Comparison of ENCODE assay signal across 9 mouse cellular contexts in the genomic region with DNA sequence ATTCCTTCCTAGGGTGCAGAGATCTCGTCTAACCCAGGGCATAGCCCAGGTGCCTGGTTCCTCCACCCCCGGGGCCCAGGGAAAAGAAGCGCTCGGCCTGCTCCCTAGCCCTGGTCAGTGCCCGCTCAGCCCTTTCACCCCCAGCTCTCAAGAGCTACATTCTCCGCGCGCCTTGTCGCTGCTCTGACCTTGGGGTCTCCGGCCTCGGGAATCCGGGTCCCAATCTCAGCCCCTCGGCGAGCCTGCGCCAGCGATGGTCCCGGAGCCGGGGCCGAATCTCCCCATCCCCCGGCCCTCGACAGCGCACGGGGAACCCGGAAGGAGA. TPM values are rescaled to one million over a fixed set of nuclear protein-coding genes. Genes with fewer than 3 reads are reported as not detected.
A peak's percentile ranks its signal among the peaks of the same experiment; 100 is the strongest.
DNase-seq lines count a peak whose midpoint lies in the region; ATAC-seq and TF ChIP-seq lines count a peak whose summit lies in the region.
"Had no signal": no experiment of that assay in that cellular context is flagged by ENCODE, and none has a peak within 500 bp of the region (broad histone marks: within the 10 kb centered on the region; RNA-seq: fewer than 3 reads in every experiment).

No protein-coding gene starts in this region.

- ATAC-seq in lung, embryonic 15.5 days (ENCODE audit: borderline replicate concordance, extremely low read depth, low FRiP score, low TSS enrichment): no peak
- ATAC-seq in forebrain, embryonic 13.5 days: 0 out of 2 replicates have a peak, but pooled peaks have one; percentile 23
- no peak for ATAC-seq in limb, embryonic 12.5 days (ENCODE audit: insufficient number of reproducible peaks, insufficient read depth, low FRiP score, low TSS enrichment, low read depth)
- no peak for ATAC-seq in megakaryocyte, adult 5-6 weeks (ENCODE audit: poor library complexity, severe bottlenecking)

- peaks cover 76% of the 10 kb centered on the region for H3K27me3 ChIP-seq in lung, embryonic 15.5 days
- peaks cover 49% of the 10 kb centered on the region for H3K27me3 ChIP-seq in forebrain, embryonic 13.5 days
- H3K27me3 ChIP-seq in limb, embryonic 12.5 days: peaks cover 87% of the 10 kb centered on the region

- no peak overlapping the region for H3K27ac ChIP-seq in lung, embryonic 15.5 days
- H3K27ac ChIP-seq in forebrain, embryonic 13.5 days: no peak overlapping the region
- no peak overlapping the region for H3K27ac ChIP-seq in limb, embryonic 12.5 days
- H3K27ac ChIP-seq in olfactory bulb, adult 2 months (ENCODE audit: insufficient read depth, low read depth, low read length): no peak overlapping the region

- TF ChIP-seq POLR2A in olfactory bulb, adult 2 months (IDR thresholded peaks at IDR 0.05; ENCODE audit: insufficient read depth, low read depth, low read length): no peak

- peaks cover 10% of the 10 kb centered on the region for H3K4me1 ChIP-seq in lung, embryonic 15.5 days
- peaks cover 32% of the 10 kb centered on the region for H3K4me1 ChIP-seq in forebrain, embryonic 13.5 days
- H3K4me1 ChIP-seq in limb, embryonic 12.5 days (replicated peaks): peaks cover 13% of the 10 kb centered on the region
- peaks cover 15% of the 10 kb centered on the region for H3K4me1 ChIP-seq in olfactory bulb, adult 2 months (ENCODE audit: control insufficient read depth, insufficient read depth, low read length)

- H3K4me3 ChIP-seq in lung, embryonic 15.5 days: peak overlapping the region; percentile 53
- peak overlapping the region; percentile 65 for H3K4me3 ChIP-seq in forebrain, embryonic 13.5 days
- peak overlapping the region; percentile 56 for H3K4me3 ChIP-seq in limb, embryonic 12.5 days (replicated peaks)
- peak overlapping the region; percentile 52 for H3K4me3 ChIP-seq in olfactory bulb, adult 2 months (ENCODE audit: insufficient read depth, low read depth, low read length)

- H3K9me3 ChIP-seq in lung, embryonic 15.5 days: no peaks in the 10 kb centered on the region
- no peaks in the 10 kb centered on the region for H3K9me3 ChIP-seq in forebrain, embryonic 13.5 days (replicated peaks)
- no peaks in the 10 kb centered on the region for H3K9me3 ChIP-seq in limb, embryonic 12.5 days

- no peak for TF ChIP-seq CTCF in olfactory bulb, adult 2 months (IDR thresholded peaks at IDR 0.05; ENCODE audit: insufficient read depth, low read depth, low read length)

- peak overlapping the region; percentile 42 for H3K9ac ChIP-seq in lung, embryonic 15.5 days
- peak overlapping the region; percentile 76 for H3K9ac ChIP-seq in forebrain, embryonic 13.5 days
- H3K9ac ChIP-seq in limb, embryonic 12.5 days (replicated peaks): peak overlapping the region; percentile 66

- no peak for DNase-seq in lung, postnatal 10 days
- DNase-seq in gastrocnemius, postnatal 25 days: no peak
- DNase-seq in layer of hippocampus, adult 11-12 months (ENCODE audit: low spot score): no peak
- DNase-seq: cerebellum, postnatal 36 days had no signal

- H3K36me3 ChIP-seq in lung, embryonic 15.5 days: no peaks in the 10 kb centered on the region
- no peaks in the 10 kb centered on the region for H3K36me3 ChIP-seq in forebrain, embryonic 13.5 days (ENCODE audit: poor library complexity, severe bottlenecking)
- H3K36me3 ChIP-seq in limb, embryonic 12.5 days: no peaks in the 10 kb centered on the region

- WGBS in lung, embryonic 15.5 days: 1% methylated on average over 24 of the region's 24 CpGs
- WGBS in forebrain, embryonic 13.5 days: 1% methylated on average over 24 of the region's 24 CpGs
- WGBS in limb, embryonic 12.5 days: under 1% methylated on average over 24 of the region's 24 CpGs
- WGBS in olfactory bulb, adult 2 months: 7% methylated on average over 24 of the region's 24 CpGs

- H3K4me2 ChIP-seq in lung, embryonic 15.5 days: peak overlapping the region; percentile 97
- H3K4me2 ChIP-seq in forebrain, embryonic 13.5 days: peak overlapping the region; percentile 96
- peak overlapping the region; percentile 98 for H3K4me2 ChIP-seq in limb, embryonic 12.5 days

RNA-seq across cellular contexts. Expression of gene Scn5a, which starts 0.5 kb away (rescaled TPM):
- polyA plus RNA-seq in lung, embryonic 15.5 days (2015; fragmentation: Nextera tagmentation; extraction: Ambion mirVana): 0.79 and 0.87 TPM in 2 replicates
- polyA plus RNA-seq in forebrain, embryonic 13.5 days (2015; fragmentation: Nextera tagmentation; extraction: Ambion mirVana): 0.83 and 1.3 TPM in 2 replicates
- polyA plus RNA-seq in limb, embryonic 12.5 days (2016; fragmentation: Nextera tagmentation; extraction: Ambion mirVana): 0.05 and 0.06 TPM in 2 replicates
- not detected in 2 replicates for polyA plus RNA-seq in olfactory bulb, adult 2 months (2012; ENCODE audit: insufficient read depth, insufficient read length, low replicate concordance, missing spikeins)
- not detected in 2 replicates for total RNA-seq in megakaryocyte, adult 5-6 weeks (2015)
- total RNA-seq in megakaryocyte, adult 5-6 weeks (2017): not detected in 2 replicates
- total RNA-seq in gastrocnemius, postnatal 25 days (2021): under 1 TPM; 0.10 to 0.24 TPM
